Mouse (Mus musculus) R1 (cell line): Measurements from ENCODE around the gene Olfr394.
"Not testable (repeated sequence)": the region's sequence is repeated elsewhere in the genome, so short reads cannot be mapped to it uniquely, and the experiment has no call there.

Experiments used
- DNase-seq: peaks from one replicate; pipeline ENCODE4 v3.0.0-alpha.2; 2018; ENCODE audit warnings: low read depth, low spot score

Gene Olfr394

DNA sequence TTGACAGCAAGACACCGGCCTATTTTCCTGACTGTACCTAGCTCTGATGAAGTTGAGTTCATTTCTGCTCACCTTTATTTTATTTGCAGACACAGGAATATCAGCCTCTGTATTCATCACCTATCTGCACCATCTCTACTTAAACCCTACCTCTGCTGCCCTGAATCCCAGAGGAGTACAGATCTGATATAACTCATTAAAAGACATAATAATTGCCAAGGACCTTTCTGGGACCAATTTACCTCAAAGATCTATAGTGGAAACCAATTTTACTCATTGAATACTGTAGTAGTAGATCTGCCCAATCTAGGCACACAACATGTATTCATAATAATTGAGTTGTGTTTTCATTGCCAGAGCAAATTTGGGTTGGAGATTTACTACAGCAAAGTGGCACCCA lies at the start of gene Olfr394:
Gene Olfr394 (minus strand): TSS at position 101 of the 400 bp plus-strand sequence.
- DNase-seq: no peak

DNA sequence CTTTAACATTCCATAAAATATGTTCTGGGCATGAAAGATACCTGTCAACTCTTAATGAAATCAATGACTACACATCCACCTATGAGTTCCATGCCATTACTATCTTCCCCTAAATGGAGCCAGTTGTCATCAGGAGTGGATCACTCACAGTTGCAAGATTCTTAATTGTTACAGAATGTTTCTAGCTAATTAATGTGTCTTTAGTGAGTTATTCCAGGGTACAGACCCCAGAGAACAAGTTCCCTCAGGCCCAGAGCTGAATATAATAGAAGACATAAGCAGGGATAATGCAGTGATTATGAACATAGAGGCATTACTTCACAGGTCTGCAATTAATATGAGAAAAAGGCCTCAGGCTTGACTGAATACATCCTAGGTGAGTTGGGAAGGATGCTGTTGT lies 45.8 kb upstream of the Olfr394 start, which contains the start of gene Olfr23:
Gene Olfr23 (plus strand): TSS at position 301 of the 400 bp plus-strand sequence.
- DNase-seq: no peak

DNA sequence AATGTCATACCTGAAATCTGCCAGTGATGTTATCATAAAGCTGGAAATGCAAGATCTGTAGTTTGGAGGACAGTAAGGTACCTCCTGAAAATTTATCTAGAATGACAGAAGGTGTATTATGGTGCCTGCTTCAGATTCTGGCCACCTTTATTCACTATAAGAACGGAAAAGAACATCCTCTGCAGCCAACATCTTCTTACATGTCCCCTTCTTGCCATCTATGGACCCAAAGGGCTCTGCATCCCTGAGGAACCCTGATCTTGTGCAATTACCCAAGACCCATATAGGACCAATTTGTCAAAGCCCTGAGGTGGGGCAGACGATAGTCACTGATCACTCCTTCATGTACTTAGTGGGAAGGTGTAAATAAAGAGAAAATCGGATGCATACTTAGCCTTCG lies 18.6 kb upstream of the Olfr394 start, which contains the start of gene Olfr395:
Gene Olfr395 (minus strand): TSS at position 101 of the 400 bp plus-strand sequence.
- DNase-seq: not testable (repeated sequence)

DNA sequence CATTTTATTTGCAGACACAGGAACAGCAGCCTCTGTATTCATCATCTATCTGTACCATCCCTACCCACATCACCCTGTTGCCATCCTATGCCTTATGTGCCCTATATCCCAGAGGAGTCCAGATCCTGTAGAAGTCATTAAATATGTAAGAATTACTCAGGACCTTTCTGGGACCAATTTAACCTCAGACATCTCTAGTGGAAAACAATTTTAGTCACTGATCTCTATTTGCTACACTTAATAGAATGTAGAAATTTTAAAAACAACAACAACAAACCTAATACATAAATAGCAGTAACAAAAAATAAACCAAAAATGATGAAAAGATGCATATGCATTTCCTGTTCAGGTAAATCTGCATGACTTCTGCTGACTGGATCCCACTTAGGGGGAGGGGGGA lies 39.2 kb downstream of the Olfr394 start, which contains the start of gene Olfr393:
Gene Olfr393 (minus strand): TSS at position 101 of the 400 bp plus-strand sequence.
- no peak for DNase-seq
